ENCODE assay signal across 7 mouse cellular contexts in the genomic region with DNA sequence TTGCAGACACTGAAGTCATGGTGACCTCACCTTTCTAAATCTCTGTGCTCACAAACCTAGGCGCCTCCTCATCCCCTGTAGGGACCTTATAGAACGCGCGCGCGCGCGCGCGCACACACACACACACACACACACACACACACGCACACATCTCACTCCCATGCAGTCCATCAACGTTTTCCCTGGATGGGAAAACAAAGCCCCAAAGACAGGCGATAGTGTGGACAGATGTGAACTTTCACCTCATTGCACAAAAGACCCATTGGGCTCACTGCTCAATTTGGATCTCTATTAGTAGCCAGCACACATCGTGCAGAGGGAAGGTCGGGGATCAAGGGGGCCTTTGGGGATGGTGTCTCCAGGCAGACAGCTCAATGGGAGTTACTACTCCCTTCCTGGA. TPM values are rescaled to one million over a fixed set of nuclear protein-coding genes. Genes with fewer than 3 reads are reported as not detected.
DNase-seq lines count a peak whose midpoint lies in the region; ATAC-seq and TF ChIP-seq lines count a peak whose summit lies in the region.

No protein-coding gene starts in this region.

- 6% methylated on average over 15 of the region's 15 CpGs for WGBS in lung, embryonic 16.5 days

- intact Hi-C loops in heart, postnatal 10 days (cut with DNase I): no loop called here

- H3K36me3 ChIP-seq in ES-E14 (ENCODE audit: control insufficient read depth, insufficient read depth, low read length, poor library complexity, severe bottlenecking): no peaks in the 10 kb centered on the region
- no peaks in the 10 kb centered on the region for H3K36me3 ChIP-seq in lung, embryonic 16.5 days (ENCODE audit: control insufficient read depth, insufficient read depth, low read length)

- no peaks in the 10 kb centered on the region for H3K9me3 ChIP-seq in ES-E14 (ENCODE audit: control insufficient read depth, insufficient read depth, low read depth, low read length)
- no peaks in the 10 kb centered on the region for H3K9me3 ChIP-seq in lung, embryonic 16.5 days (ENCODE audit: control insufficient read depth, low read length)

- H3K4me1 ChIP-seq in ES-E14 (ENCODE audit: control insufficient read depth in 2 of 2, insufficient read depth in 2 of 2, low read length in 2 of 2, poor library complexity in 1 of 2): peaks cover 14 to 22% of the 10 kb centered on the region in 2 experiments
- H3K4me1 ChIP-seq in lung, embryonic 16.5 days (replicated peaks; ENCODE audit: control insufficient read depth, insufficient read depth, low read length): peaks cover 15% of the 10 kb centered on the region

- H3K27me3 ChIP-seq in lung, embryonic 16.5 days (ENCODE audit: control insufficient read depth, insufficient read depth, low read depth, low read length): no peaks in the 10 kb centered on the region

- no peak for ATAC-seq in lung, embryonic 16.5 days (ENCODE audit: low read depth)

- TF ChIP-seq CTCF in brain, embryonic 14.5 days (IDR thresholded peaks at IDR 0.05; ENCODE audit: borderline replicate concordance, extremely low read depth, insufficient read depth, insufficient read length): no peak

- H3K27ac ChIP-seq in ES-E14 (ENCODE audit: insufficient read depth, low read depth, low read length, poor library complexity, severe bottlenecking): peak overlapping the region; percentile 83
- no peak overlapping the region for H3K27ac ChIP-seq in lung, embryonic 16.5 days (ENCODE audit: low read length)

- no peak for DNase-seq in ES-E14 (ENCODE audit: low read depth, low spot score)
- DNase-seq in brain, embryonic 14.5 days (ENCODE audit: low read depth): peak; percentile 69
- DNase-seq in heart, postnatal 10 days: peak; percentile 32 to 42
- no peak for DNase-seq in spleen, adult 12 weeks (ENCODE audit: low spot score)
- no peak for DNase-seq in frontal cortex, postnatal 25 days (ENCODE audit: low spot score in 2 of 2)
- no peak for DNase-seq in adrenal gland, adult 2 months

- peak overlapping the region; percentile 95 for H3K4me2 ChIP-seq in lung, embryonic 16.5 days (ENCODE audit: low read depth, low read length)

- TF ChIP-seq POLR2A in brain, embryonic 14.5 days (IDR thresholded peaks at IDR 0.05; ENCODE audit: borderline replicate concordance, extremely low read depth, insufficient read depth, insufficient read length, poor library complexity, severe bottlenecking): no peak

- peak overlapping the region; percentile 45 to 62 for H3K4me3 ChIP-seq in ES-E14 (ENCODE audit: insufficient read depth in 1 of 2, low read depth in 1 of 2, low read length in 2 of 2, poor library complexity in 1 of 2, severe bottlenecking in 1 of 2)
- peak overlapping the region; percentile 53 for H3K4me3 ChIP-seq in lung, embryonic 16.5 days (ENCODE audit: low read length)

- H3K9ac ChIP-seq in ES-E14 (ENCODE audit: insufficient read depth, low read depth, low read length, poor library complexity, severe bottlenecking): no peak overlapping the region
- no peak overlapping the region for H3K9ac ChIP-seq in lung, embryonic 16.5 days (ENCODE audit: low read length)

- in situ Hi-C loops in ES-E14 (cut with MboI; ENCODE audit: low sequenced_read_pairs in 2 of 2, unreplicated experiment in 2 of 2): no loop called here

TF ChIP-seq in ES-E14, 5 proteins besides CTCF, POLR2A, EP300 and RAD21:
- TF ChIP-seq CHD2 (IDR thresholded peaks at IDR 0.05; ENCODE audit: low read depth, low read length) (no peak), ZNF384 (IDR thresholded peaks at IDR 0.05; ENCODE audit: low read depth, low read length) (no peak), HCFC1 (IDR thresholded peaks at IDR 0.05; ENCODE audit: borderline replicate concordance, insufficient read depth, low read length) (no peak), ZC3H11A (IDR thresholded peaks at IDR 0.05; ENCODE audit: borderline replicate concordance, low read depth, low read length) (no peak), MAFK (IDR thresholded peaks at IDR 0.05; ENCODE audit: insufficient read depth, low read depth, low read length) (no peak)

RNA-seq across cellular contexts. Expression of gene Amotl2, which starts 25.6 kb away (rescaled TPM):
- 103 and 161 TPM in 2 replicates for total RNA-seq in ES-E14 (2012; rRNA removed)
- polyA plus RNA-seq in brain, embryonic 14.5 days (2012; rRNA removed): 53.3 and 83.2 TPM in 2 replicates
- total RNA-seq in heart, postnatal 10 days (2021): 10 to 100 TPM; 79.2 to 90.2 TPM
- 37.6 and 40.1 TPM in 2 replicates for polyA plus RNA-seq in lung, embryonic 16.5 days (2015; fragmentation: Nextera tagmentation; extraction: Ambion mirVana)
- total RNA-seq in adrenal gland, adult 2 months (2021): 100 to 1,000 TPM; 154 to 186 TPM
- polyA plus RNA-seq in adrenal gland, adult 2 months (2012; rRNA removed): 116 and 153 TPM in 2 replicates

Comparison
In these comparisons a context has a peak if more than half of its experiments do, and no peak if none do; other contexts are left out.
1. DNase-seq: peak in brain, embryonic 14.5 days (single experiment) and heart, postnatal 10 days (2 of 2); none in ES-E14 (single experiment), spleen, adult 12 weeks (single experiment), frontal cortex, postnatal 25 days (0 of 2) and adrenal gland, adult 2 months (single experiment).